7 mouse cellular contexts compared by ENCODE assay signal in the genomic region with DNA sequence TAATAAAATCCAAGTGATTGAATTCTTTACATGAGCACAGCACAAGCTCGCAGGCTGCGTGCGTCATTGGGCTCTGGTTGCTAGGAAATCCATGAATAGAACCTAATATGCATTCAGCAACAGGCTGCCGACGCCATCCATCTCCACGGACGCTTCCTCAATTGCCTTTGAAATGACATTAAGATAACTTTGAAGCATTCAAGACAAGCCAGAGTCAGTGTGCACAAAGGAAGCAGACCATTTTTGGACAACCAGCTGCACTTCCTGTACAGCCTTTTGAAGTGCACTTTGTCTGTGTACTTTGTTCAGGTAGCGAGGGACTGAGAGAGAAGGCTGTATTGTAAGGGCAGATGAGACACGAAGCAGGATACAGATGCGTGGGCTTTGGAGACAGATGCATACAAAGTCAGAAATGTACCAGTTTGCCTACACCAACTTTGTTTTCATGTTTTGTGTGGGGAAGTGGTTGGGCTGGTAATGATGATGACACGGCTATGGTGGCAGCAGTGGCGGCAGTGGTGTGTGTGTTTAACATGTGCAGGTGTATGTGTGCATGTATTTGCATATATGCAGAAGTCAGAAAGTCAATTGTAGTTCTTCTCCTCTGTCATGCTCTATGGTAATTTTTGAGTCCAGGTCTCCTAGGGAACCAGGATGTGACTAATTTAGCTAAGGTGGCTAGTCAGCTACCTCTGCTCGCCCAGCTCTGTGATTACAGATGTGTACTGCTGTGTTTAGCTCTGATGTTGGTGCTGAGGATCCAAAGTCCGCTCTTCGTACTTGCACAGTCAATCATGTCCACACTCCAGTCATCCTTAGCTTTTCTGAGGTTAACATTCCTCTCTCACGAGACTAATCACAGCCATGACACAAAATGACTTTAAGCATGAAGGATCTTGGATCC.
DNase-seq lines count a peak whose midpoint lies in the region; ATAC-seq and TF ChIP-seq lines count a peak whose summit lies in the region.

No protein-coding gene starts in this region.

- peak overlapping the region; percentile 38 for H3K4me2 ChIP-seq in hindbrain, embryonic 15.5 days
- H3K4me2 ChIP-seq in midbrain, embryonic 13.5 days (replicated peaks): peak overlapping the region; percentile 41
- no peak overlapping the region for H3K4me2 ChIP-seq in liver, postnatal 0 days (ENCODE audit: low read depth, low read length)

- 29% methylated on average over 16 of the region's 16 CpGs for WGBS in hindbrain, embryonic 15.5 days
- whole genome bisulfite sequencing in midbrain, embryonic 13.5 days: 37% methylated on average over 16 of the region's 16 CpGs
- 50% methylated on average over 16 of the region's 16 CpGs for WGBS in liver, postnatal 0 days (ENCODE audit: insufficient replicate concordance)

- 0 out of 2 replicates have a peak, but pooled peaks cover 2% of the 10 kb centered on the region for H3K27me3 ChIP-seq in hindbrain, embryonic 15.5 days
- no peaks in the 10 kb centered on the region for H3K27me3 ChIP-seq in midbrain, embryonic 13.5 days
- no peaks in the 10 kb centered on the region for H3K27me3 ChIP-seq in liver, postnatal 0 days (ENCODE audit: insufficient read depth, low read length)

- peak; percentile 47 for ATAC-seq in hindbrain, embryonic 15.5 days (ENCODE audit: low FRiP score, low read depth)
- ATAC-seq in midbrain, embryonic 13.5 days: peak; percentile 68
- no peak for ATAC-seq in liver, postnatal 0 days

- no peaks in the 10 kb centered on the region for H3K36me3 ChIP-seq in hindbrain, embryonic 15.5 days
- no peaks in the 10 kb centered on the region for H3K36me3 ChIP-seq in midbrain, embryonic 13.5 days
- H3K36me3 ChIP-seq in liver, postnatal 0 days (replicated peaks; ENCODE audit: insufficient read depth, low read length): no peaks in the 10 kb centered on the region

- H3K27ac ChIP-seq in hindbrain, embryonic 15.5 days (replicated peaks): no peak overlapping the region
- H3K27ac ChIP-seq in midbrain, embryonic 13.5 days: no peak overlapping the region
- no peak overlapping the region for H3K27ac ChIP-seq in liver, postnatal 0 days (ENCODE audit: low read depth)

- DNase-seq in CD4-positive helper T cell, adult 2 months (ENCODE audit: low read depth, low spot score): peak; percentile 10
- peak; percentile 19 for DNase-seq in R1 (ENCODE audit: low read depth, low spot score)
- peak; percentile 44 for DNase-seq in thymus, postnatal 4 days
- no peak for DNase-seq in liver, postnatal 0 days
- no peak for DNase-seq in kidney, adult 11 months

- no peaks in the 10 kb centered on the region for H3K9me3 ChIP-seq in hindbrain, embryonic 15.5 days
- no peaks in the 10 kb centered on the region for H3K9me3 ChIP-seq in midbrain, embryonic 13.5 days
- H3K9me3 ChIP-seq in liver, postnatal 0 days (ENCODE audit: low read length): no peaks in the 10 kb centered on the region

- H3K4me1 ChIP-seq in hindbrain, embryonic 15.5 days (replicated peaks): peaks cover 13% of the 10 kb centered on the region
- peaks cover 20% of the 10 kb centered on the region for H3K4me1 ChIP-seq in midbrain, embryonic 13.5 days (replicated peaks)
- no peaks in the 10 kb centered on the region for H3K4me1 ChIP-seq in liver, postnatal 0 days (ENCODE audit: insufficient read depth)

- 0 out of 2 replicates have a peak overlapping the region, but pooled peaks have one; percentile 10 for H3K4me3 ChIP-seq in hindbrain, embryonic 15.5 days
- H3K4me3 ChIP-seq in midbrain, embryonic 13.5 days (replicated peaks): no peak overlapping the region
- no peak overlapping the region for H3K4me3 ChIP-seq in liver, postnatal 0 days (ENCODE audit: low read depth, low read length)

- no peak for TF ChIP-seq EP300 in liver, postnatal 0 days (IDR thresholded peaks at IDR 0.05; ENCODE audit: low read depth)

- H3K9ac ChIP-seq in hindbrain, embryonic 15.5 days: no peak overlapping the region
- H3K9ac ChIP-seq in midbrain, embryonic 13.5 days (replicated peaks): no peak overlapping the region
- no peak overlapping the region for H3K9ac ChIP-seq in liver, postnatal 0 days (replicated peaks)

- TF ChIP-seq CTCF in liver, postnatal 0 days (IDR thresholded peaks at IDR 0.05; ENCODE audit: low read depth): no peak

Comparison
In these comparisons a context has a peak if more than half of its experiments do, and no peak if none do; other contexts are left out.
1. DNase-seq: peak in CD4-positive helper T cell, adult 2 months (single experiment), R1 (single experiment) and thymus, postnatal 4 days (single experiment); none in liver, postnatal 0 days (single experiment) and kidney, adult 11 months (single experiment).